Mouse (Mus musculus) olfactory bulb, adult 2 months (tissue): ENCODE measurements around the gene Cldn9.

Experiments
- CTCF ChIP-seq: fragments of 200-500 bp; IDR thresholded peaks from 2 replicates; pipeline ENCODE4 v1.5.1; 2012; ENCODE audit warnings: low read depth, mild to moderate bottlenecking, low read length, moderate library complexity; ENCODE audit not compliant: insufficient read depth
- POLR2A ChIP-seq: fragments of 200-500 bp; IDR thresholded peaks from 2 replicates; pipeline ENCODE4 v1.6.1; 2012; ENCODE audit warnings: mild to moderate bottlenecking, low read depth, low read length, moderate library complexity; ENCODE audit not compliant: insufficient read depth

DNA sequence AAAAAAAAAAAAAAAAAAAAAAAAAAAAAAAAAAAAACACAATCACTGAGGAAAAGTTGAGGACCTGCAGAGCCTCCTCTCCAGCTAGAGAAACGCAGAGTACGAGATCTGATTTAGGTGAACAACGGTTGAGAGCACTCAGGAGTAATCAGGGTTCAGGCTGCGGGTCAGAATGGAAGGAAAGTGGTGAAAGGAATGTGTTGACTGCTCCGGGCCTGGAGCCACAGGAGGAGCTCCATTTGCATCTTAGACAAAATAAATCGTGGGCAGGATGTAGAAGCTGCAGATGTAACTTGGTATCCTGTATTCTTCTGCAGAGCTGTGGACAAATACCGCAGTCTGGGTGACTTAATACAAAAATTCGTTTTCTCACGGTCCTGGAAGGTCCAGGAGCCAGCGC is 37.9 kb downstream of the Cldn9 start:
- TF ChIP-seq POLR2A: no peak
- TF ChIP-seq CTCF: no peak
